Mouse (Mus musculus): ENCODE results near the gene Exo5. TPM values are rescaled to one million over a fixed set of nuclear protein-coding genes. Genes with fewer than 3 reads are reported as not detected.

The Exo5 gene
- polyA plus RNA-seq, 1 experiment, result 6.2 TPM

DNA sequence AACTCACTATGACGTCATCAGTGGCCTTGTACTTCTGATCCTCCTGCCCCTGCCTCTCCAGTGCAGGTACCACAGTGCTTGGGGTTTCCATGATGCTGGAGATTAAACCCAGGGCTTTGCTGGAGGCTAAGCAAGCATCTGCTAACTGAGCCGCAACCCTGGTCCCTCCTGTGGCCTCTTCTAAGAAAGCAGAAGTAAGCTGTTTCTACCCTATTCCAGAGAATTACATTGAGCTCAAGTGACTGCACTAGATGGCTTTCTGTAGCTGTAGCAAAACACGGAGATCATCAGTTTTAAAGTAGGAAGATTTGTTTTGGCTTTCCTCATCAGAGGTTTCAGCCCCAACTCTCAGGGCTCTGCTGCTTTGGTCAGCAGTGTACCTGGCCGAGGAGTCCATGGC lies 10.3 kb downstream of the Exo5 start:
- TF ChIP-seq GATA1 (IDR thresholded peaks at IDR 0.05; ENCODE audit: low read length), result no peak

DNA sequence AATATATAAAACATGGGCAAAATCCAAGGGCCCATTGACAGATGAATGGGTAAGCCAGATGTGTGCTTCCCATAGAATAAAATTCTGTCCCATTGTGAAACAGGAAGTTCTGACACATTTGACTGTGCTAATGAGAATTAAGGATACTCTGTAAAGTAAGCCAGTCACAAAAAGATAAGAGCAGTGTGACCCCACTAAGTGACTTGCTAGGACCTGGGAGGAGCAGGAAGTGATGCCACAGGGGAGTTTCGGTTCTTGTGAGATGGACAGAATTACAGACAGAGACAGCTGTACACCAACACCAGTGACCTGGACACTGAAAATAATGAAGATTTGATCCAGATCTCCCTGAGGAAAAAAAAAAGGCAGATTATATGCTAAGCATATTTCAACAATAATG lies 11.0 kb downstream of the Exo5 start:
- TF ChIP-seq GATA1 (IDR thresholded peaks at IDR 0.05; ENCODE audit: low read length), result no peak

DNA sequence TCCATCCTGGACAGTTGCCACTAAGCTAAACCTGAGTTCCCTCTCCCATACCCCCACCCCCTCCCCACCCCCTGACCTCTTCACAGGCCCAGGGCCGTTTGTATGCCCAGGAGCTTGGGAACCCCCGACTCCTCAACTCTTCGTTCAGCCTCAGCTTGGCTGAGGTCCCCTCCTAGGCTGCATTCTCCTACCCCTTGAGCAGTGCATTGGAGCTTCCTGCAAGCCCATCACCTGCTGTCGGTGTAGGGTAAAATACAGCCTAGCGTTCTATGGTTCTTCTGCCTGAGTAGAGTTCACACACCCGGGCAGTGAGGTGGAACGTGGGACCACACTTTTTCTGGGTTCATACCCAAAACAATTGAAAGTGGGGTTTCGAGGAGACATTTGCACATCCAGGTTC lies 11.4 kb downstream of the Exo5 start:
- TF ChIP-seq GATA1 (IDR thresholded peaks at IDR 0.05; ENCODE audit: low read length), result no peak

DNA sequence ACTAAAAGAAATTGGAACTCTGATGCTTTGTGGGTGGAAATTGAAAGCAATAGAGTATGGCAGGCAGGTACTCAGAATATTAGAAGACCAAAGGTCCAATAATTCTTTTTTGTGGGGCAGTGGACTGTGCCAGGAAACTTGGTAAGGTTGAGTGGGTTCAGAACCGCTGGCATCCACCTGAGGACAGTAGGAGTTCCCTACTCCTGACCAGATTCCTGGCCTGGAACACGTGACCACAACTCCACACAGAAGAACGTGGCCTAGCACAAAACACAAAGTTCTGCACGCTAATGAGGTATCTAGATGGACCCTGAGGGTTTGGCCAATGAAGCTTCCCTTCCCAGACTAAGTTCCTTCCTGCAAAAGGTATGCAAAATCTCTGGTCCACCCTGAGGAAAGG lies 12.0 kb downstream of the Exo5 start:
- no peak for TF ChIP-seq GATA1 (IDR thresholded peaks at IDR 0.05; ENCODE audit: low read length)

DNA sequence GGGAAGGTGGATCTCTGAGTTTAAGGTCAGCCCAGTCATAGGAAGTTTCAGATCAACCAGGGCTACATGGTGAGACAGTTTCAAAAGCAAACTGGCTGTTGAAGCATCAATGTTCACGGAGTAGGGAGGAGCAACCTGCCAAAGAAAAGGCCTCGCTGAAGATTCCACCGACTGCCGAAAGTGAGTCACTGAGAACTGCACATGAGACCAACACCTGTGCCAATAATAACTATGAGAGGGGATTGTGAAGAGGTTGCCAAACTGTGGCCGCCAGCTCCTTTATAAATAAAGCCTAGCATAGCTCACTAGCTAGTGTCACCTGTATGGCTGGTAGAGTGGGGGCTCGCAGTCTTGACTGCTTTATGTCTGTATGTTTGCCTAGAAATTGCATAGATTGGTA lies 13.7 kb downstream of the Exo5 start:
- no peak for TF ChIP-seq GATA1 (IDR thresholded peaks at IDR 0.05; ENCODE audit: low read length)

DNA sequence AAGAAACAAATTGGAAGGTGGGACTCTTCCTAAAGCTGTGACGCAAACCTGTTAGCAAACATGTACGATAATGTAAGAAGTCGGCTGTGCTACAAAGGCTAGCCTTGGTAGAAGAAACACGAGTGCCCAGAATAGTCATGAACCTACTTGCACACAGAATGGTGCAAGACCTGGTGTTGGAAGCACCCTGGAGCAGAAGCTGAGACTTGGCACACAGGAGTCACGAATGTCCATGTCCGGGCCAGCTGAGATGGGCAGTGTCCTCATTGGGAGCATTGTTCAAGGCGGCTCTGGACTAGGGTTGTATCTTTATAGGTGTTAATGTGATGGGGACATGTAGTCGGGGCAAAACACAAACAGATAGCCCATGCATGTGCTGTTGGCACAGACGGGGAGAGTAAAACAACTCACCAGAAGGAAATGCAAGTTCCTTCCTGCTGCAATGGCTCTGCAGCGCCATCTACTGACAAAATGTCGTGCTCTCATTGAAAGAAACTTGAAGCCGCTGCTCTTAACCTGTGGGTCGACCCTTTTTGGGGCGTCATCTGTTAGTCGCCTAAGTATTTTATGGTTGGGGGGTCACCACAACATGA lies 15.2 kb downstream of the Exo5 start:
- no peak for TF ChIP-seq GATA1 (IDR thresholded peaks at IDR 0.05; ENCODE audit: low read length)

DNA sequence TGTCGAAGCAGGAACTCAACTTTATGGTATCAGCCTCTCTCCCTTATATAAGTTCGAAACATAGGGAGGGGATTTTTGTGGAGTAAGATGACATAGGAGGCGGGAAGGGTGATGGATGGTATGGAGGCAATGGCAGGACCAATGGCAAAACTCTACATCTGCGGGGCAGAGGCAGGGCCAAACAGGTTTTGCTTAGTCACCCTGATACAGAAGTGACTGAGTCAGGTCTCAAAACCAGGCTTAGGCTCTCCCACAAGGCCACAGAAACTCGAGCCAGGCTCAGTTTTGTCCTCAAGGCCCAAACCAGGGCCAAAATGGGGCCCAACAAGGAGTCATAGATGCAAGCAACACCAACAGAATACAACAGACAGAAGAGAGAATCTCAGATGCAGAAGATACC lies 19.2 kb downstream of the Exo5 start:
- no peak for TF ChIP-seq GATA1 (IDR thresholded peaks at IDR 0.05; ENCODE audit: low read length)

DNA sequence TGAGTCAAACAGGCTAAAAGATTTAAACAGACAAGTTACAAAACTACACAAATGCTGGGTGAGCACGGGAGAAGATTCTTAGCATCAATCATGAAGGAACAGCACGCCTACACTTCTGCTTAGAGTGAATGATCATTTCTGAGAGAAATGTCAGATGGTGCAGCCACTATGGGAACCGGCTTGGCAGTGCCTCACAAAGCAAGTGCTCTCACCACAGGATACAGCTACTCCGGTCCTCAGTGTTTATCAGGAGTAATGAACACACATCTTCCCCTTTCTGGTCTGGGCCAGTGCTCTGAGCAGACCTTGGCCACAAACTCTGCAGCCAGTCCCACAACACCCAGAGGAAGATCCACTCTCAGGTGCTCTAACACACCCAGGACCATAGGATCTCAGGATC lies 20.3 kb downstream of the Exo5 start:
- no peak for TF ChIP-seq GATA1 (IDR thresholded peaks at IDR 0.05; ENCODE audit: low read length)

DNA sequence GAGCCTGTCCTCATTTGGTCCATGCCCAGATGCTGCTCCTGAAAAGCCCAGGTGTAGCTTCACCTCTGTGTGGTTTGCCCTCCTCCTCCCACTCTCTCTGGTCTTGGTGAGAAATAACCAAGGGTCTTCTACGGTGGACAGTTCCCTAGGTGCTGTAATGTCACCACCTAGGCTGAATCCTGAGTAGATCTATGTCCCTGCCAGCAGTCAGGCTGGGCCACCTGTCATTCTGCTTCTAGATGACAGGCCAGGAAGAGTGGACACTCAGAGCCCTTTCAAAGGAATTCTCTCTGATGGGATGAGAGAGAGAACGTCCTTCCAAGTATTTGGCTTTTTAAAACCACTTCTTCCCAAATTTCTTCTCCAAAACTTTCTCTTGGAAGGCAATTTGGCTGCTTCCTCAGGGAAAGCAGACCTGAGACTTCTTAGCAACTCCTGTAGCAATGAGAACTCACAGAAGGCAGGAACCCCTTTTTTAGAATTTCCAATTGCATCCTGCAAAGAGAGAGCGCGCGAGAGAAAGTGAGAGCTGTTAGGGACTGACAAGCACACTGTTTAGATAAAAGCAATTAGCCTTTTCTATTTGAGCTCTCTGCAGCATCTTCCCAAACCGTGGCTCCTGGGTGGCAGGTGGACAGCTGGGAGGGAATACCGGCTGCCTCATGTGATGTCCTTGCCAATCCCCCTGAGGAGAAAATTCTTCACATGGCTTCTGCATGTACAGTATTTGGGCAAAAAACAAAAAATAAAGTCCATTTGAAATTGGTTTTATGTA lies 28.8 kb downstream of the Exo5 start:
- TF ChIP-seq GATA1 (IDR thresholded peaks at IDR 0.05; ENCODE audit: low read length), result no peak

DNA sequence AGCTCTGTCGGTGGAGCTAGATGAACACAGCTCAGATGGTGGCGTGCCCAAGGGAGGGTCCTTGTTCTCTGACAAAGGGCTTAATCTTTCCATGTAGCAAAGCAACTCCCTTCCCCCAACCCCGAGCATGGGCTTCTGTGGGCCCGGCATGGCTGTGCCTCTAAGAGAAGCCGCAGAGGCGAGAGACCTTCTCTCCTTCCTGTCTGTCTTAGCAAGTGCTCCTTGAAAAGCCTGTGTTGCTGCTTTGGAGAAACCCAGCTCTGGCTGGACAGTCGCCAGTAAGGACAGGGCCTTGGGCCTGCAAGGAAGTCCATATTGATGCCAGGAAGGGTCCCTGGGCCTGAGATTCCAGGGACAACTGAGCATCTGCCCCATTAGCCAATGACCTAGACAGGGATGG lies 29.6 kb downstream of the Exo5 start:
- no peak for TF ChIP-seq GATA1 (IDR thresholded peaks at IDR 0.05; ENCODE audit: low read length)

DNA sequence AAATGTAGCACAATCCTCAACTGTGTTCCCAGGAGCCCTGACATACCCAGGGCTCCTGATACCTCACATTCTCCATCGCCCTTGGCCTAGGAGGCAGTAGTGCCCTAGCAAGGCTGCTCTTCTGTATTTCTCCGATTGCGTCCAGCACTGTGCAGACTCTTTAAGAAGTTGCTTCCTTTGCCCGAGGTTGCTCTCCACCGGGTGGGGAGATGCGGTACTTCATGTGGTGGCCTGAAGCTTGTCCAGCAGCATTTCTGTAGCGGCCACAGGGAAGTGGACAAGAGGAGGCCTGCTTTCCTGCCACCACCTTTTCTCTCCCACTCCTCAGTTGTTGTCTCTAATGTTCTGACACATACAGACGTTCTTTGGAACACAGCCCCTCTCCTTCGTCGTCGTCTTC lies 30.2 kb downstream of the Exo5 start:
- TF ChIP-seq GATA1 (IDR thresholded peaks at IDR 0.05; ENCODE audit: low read length), result no peak

DNA sequence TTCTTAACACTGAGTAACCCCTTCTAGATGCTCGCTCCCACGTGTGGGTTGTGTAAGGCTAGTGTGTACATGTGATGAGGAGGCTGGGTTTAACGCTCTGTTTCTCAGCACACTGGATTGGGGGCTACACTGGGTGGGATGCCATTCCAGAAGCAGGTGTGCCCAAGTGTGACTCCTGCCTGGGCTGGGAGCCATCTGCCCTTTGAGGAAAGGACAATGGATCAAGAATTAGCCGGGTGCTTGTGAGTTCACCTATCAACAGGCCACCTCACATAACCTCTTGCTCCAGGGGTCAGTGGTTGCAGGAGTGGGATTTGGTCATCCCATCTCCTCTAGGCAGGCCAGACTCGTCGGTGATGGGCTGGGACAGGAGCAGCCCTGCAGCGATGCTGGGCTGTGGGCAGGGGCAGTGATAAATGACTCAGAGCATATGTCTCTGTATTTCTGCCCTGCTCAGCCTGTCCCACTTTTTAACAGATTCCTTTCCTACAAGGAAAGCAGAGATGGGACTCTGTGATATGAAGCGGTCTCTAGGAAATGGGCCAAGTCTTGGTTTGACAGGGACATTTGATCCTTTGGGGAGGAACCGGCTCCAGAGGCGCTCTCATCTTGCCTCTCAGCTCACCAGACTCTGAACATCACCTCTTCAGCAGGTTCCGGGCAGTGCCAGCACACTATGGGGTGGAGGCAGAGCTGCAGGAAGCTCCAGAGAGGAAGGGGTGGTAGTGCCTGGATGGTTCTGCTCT lies 31.0 kb downstream of the Exo5 start:
- TF ChIP-seq GATA1 (IDR thresholded peaks at IDR 0.05; ENCODE audit: low read length), result no peak

DNA sequence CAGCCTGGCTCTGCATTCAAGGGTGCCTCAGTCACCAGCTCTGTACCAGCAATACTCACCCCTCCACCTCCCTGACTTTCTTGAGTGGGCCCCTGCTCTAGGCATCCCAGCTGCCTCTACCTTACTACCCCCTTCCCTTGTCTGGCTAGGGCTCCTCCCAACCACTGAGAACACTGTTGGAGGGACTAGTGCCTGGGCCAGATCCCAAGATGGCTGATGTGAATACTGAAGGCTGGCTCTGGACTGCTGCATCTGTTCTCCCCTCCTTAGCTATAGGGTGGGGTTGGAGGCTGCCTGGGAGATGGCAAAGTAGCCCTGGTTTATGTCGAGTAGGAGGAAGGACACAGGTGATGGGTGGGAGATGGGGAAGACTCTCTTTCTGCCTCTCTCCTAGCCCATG lies 32.3 kb downstream of the Exo5 start:
- TF ChIP-seq GATA1 (IDR thresholded peaks at IDR 0.05; ENCODE audit: low read length), result no peak

DNA sequence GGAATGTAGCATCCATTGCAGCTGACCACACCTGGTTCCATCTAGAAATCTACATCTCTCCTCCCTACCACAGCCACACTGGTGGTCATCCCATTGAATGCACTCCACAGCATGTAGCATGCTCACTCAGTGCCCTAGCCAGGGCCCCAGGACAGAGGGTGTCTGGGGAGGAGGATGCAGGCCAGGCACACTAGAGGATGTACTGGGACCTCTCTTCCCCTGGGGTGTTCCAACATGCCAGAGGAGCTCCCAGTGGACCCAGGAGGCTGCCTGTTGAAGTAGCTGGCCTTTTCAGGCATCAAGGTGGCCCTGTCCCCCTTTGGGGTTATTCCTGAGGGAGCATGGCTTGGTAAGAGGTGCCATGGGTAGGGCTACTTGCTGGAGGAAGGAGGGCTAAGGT lies 32.9 kb downstream of the Exo5 start:
- no peak for TF ChIP-seq GATA1 (IDR thresholded peaks at IDR 0.05; ENCODE audit: low read length)

DNA sequence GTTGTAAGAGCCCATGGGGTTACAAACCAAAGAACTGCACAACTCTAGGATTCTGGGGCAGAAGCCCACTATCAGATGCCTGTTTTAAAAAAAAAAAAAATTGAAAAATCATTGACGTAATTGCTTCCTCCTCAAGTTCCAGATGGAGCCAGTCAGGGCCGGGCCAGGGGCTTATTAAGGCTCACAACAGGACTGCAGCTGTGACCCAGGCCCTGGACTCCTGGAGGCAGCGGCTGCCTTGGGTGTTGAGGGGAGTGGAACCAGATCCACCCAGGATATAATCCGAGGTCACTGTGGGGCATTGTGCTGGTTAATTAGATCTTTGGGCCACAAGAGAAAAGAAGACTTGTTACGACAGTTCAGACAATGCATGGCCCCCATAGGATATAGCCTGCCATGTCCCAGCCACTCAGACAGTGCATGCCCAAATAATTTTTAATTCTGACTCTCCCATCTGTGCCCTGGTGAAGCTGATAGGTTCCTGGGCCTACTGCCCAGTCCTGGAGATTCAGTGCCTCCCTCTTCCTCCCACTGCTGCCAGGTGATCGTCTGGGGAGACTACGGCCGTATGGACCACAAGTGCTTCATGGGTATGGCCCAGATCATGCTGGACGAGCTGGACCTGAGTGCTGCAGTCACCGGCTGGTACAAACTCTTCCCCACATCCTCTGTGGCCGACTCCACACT lies 33.9 kb downstream of the Exo5 start:
- TF ChIP-seq GATA1 (IDR thresholded peaks at IDR 0.05; ENCODE audit: low read length), result no peak

DNA sequence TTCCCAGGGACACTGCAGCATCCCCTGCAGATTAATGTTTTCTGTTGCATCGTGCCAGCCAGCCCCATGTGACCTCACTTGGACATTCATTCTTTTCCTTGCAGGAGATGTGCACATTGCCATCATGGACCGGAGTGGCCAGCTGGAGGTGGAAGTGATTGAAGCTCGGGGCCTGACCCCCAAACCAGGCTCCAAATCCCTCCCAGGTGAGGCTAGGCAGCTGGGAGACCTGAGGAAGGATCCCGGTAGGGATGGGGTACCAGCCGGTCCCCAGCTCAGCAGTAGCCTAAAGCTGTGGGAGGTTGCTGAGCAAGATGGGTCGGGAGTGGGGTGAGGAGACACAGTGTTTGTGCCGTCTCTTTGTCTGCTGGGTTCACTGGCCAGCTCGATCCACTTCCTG lies 35.9 kb downstream of the Exo5 start:
- no peak for TF ChIP-seq GATA1 (IDR thresholded peaks at IDR 0.05; ENCODE audit: low read length)
